Mouse (Mus musculus) embryonic facial prominence, embryonic 12.5 days (tissue): Measurements from ENCODE around the gene Coq5. TPM values are rescaled to one million over a fixed set of nuclear protein-coding genes. Genes with fewer than 3 reads are reported as not detected.

Experiments used
- ATAC-seq: fragments of 200-750 bp; cut with Nextera tagmentation; 2 replicates; pipeline ENCODE4 v1.8.0; 2017; ENCODE audit not compliant: insufficient number of reproducible peaks, insufficient read depth, low FRiP score, low TSS enrichment
- H3K27ac ChIP-seq: fragments of 300-500 bp; sonication (generic); 2 replicates; pipeline ENCODE4 v1.5.1; 2016; ENCODE audit warnings: mild to moderate bottlenecking
- H3K27me3 ChIP-seq: fragments of 300-500 bp; sonication (generic); 2 replicates; pipeline ENCODE4 v1.6.1; 2016; ENCODE audit warnings: mild to moderate bottlenecking, moderate library complexity
- H3K36me3 ChIP-seq: fragments of 300-500 bp; sonication (generic); 2 replicates; pipeline ENCODE4 v1.6.1; 2016; ENCODE audit warnings: mild to moderate bottlenecking
- H3K4me1 ChIP-seq: fragments of 300-500 bp; sonication (generic); 2 replicates; pipeline ENCODE4 v1.6.1; 2016
- H3K4me2 ChIP-seq: fragments of 300-500 bp; sonication (generic); replicated peaks from 2 replicates; pipeline ENCODE4 v1.6.1; 2016; ENCODE audit warnings: mild to moderate bottlenecking, moderate library complexity
- H3K4me3 ChIP-seq: fragments of 300-500 bp; sonication (generic); 2 replicates; pipeline ENCODE4 v1.5.1; 2016; ENCODE audit warnings: mild to moderate bottlenecking
- H3K9ac ChIP-seq: fragments of 300-500 bp; sonication (generic); 2 replicates; pipeline ENCODE4 v1.6.1; 2016; ENCODE audit warnings: mild to moderate bottlenecking, moderate library complexity
- H3K9me3 ChIP-seq: fragments of 300-500 bp; sonication (generic); 2 replicates; pipeline ENCODE4 v1.6.1; 2016; ENCODE audit warnings: mild to moderate bottlenecking, moderate library complexity
- WGBS: fragments of 180-500 bp; shearing (Covaris S2); methylation state at CpG from one replicate; pipeline ENCODE4 v1.1.7; 2016; 5-methylcytosine and 5-hydroxymethylcytosine counted together
- polyA plus RNA-seq: library from polyadenylated mRNA; unstranded; fragments of >200 nt; fragmentation: Nextera tagmentation; extraction: Ambion mirVana; gene quantifications from 2 replicates; pipeline ENCODE4 v1.2.1, GENCODE M21; 2016

Coq5 gene
- polyA plus RNA-seq, 1 experiment from 2014 or later = 45.5 TPM

GRCm38 (mm10) chr5:115341314-115342165 lies 62.1 kb downstream of the Coq5 start:
- peak overlapping the region; percentile 86 for H3K9ac ChIP-seq
- peaks cover 50% of the 10 kb centered on the region for H3K36me3 ChIP-seq
- H3K4me3 ChIP-seq = peak overlapping the region; percentile 89
- H3K4me2 ChIP-seq = peak overlapping the region; percentile 71
- H3K27me3 ChIP-seq = no peaks in the 10 kb centered on the region
- H3K9me3 ChIP-seq = no peaks in the 10 kb centered on the region
- 11% methylated on average over 36 of the region's 36 CpGs for WGBS
- H3K27ac ChIP-seq = peak overlapping the region; percentile 42; the same call in 1 of the 2 replicates
- peaks cover 15% of the 10 kb centered on the region for H3K4me1 ChIP-seq
- ATAC-seq = no peak; the same call in 1 of the 2 replicates

Other genes starting within 250 kb of the Coq5 start
- gene Gm10401, start 181.4 kb upstream of the Coq5 start, polyA plus RNA-seq = 31.3 and 34.4 TPM in 2 replicates
- 52.4 and 52.8 TPM in 2 replicates for gene Acads, start 160.3 kb upstream of the Coq5 start, polyA plus RNA-seq
- gene Unc119b, start 144.7 kb upstream of the Coq5 start, polyA plus RNA-seq = 56.0 and 56.3 TPM in 2 replicates
- 82.1 and 86.6 TPM in 2 replicates for gene Mlec, start 121.5 kb upstream of the Coq5 start, polyA plus RNA-seq
- 2.6 and 4.7 TPM in 2 replicates for gene Cabp1, start 85.3 kb upstream of the Coq5 start, polyA plus RNA-seq
- 82.1 and 93.4 TPM in 2 replicates for gene Pop5, start 43.8 kb upstream of the Coq5 start, polyA plus RNA-seq
- 184 and 187 TPM in 2 replicates for gene Rnf10, start 6.8 kb upstream of the Coq5 start, polyA plus RNA-seq
- 1,589 and 1,712 TPM in 2 replicates for gene Dynll1, start 21.3 kb downstream of the Coq5 start, polyA plus RNA-seq
- 418 and 420 TPM in 2 replicates for gene Srsf9, start 47.5 kb downstream of the Coq5 start, polyA plus RNA-seq
- gene Gatc, start 61.5 kb downstream of the Coq5 start, polyA plus RNA-seq = 29.0 and 30.0 TPM in 2 replicates
- gene Triap1, start 61.6 kb downstream of the Coq5 start, polyA plus RNA-seq = 55.5 and 56.7 TPM in 2 replicates
- gene Cox6a1, start 69.3 kb downstream of the Coq5 start, polyA plus RNA-seq = 652 and 721 TPM in 2 replicates
- gene Msi1, start 149.9 kb downstream of the Coq5 start, polyA plus RNA-seq = 38.7 and 40.2 TPM in 2 replicates
- gene Pla2g1b, start 186.6 kb downstream of the Coq5 start, polyA plus RNA-seq = not detected in 2 replicates
- gene Sirt4, start 205.1 kb downstream of the Coq5 start, polyA plus RNA-seq = 23.2 and 25.9 TPM in 2 replicates
- 46.8 and 47.1 TPM in 2 replicates for gene Pxn, start 227.0 kb downstream of the Coq5 start, polyA plus RNA-seq